ENCODE assay signal across 8 mouse cellular contexts in genomic region chr11:103267346-103268219, GRCm38 (mm10). TPM values are rescaled to one million over a fixed set of nuclear protein-coding genes. Genes with fewer than 3 reads are reported as not detected.
DNase-seq lines count a peak whose midpoint lies in the region; ATAC-seq and TF ChIP-seq lines count a peak whose summit lies in the region.

Gene Map3k14, minus strand, starts transcription at chr11:103267472.

- H3K9me3 ChIP-seq in embryonic facial prominence, embryonic 13.5 days: no peaks in the 10 kb centered on the region
- no peaks in the 10 kb centered on the region for H3K9me3 ChIP-seq in limb, embryonic 12.5 days
- no peaks in the 10 kb centered on the region for H3K9me3 ChIP-seq in midbrain, embryonic 15.5 days

- no peaks in the 10 kb centered on the region for H3K36me3 ChIP-seq in embryonic facial prominence, embryonic 13.5 days
- no peaks in the 10 kb centered on the region for H3K36me3 ChIP-seq in kidney, adult 2 months (ENCODE audit: control insufficient read depth, insufficient read depth, low read length)
- no peaks in the 10 kb centered on the region for H3K36me3 ChIP-seq in limb, embryonic 12.5 days
- H3K36me3 ChIP-seq in midbrain, embryonic 15.5 days (replicated peaks): no peaks in the 10 kb centered on the region
- H3K36me3 ChIP-seq in spleen, adult 2 months (ENCODE audit: control insufficient read depth, insufficient read depth, low read length): no peaks in the 10 kb centered on the region

- WGBS in embryonic facial prominence, embryonic 13.5 days: under 1% methylated on average over 55 of the region's 55 CpGs
- WGBS in kidney, adult 2 months: 1% methylated on average over 49 of the region's 55 CpGs
- 1% methylated on average over 55 of the region's 55 CpGs for WGBS in limb, embryonic 12.5 days
- WGBS in midbrain, embryonic 15.5 days: under 1% methylated on average over 55 of the region's 55 CpGs
- WGBS in spleen, adult 2 months: 2% methylated on average over 55 of the region's 55 CpGs

- peak within 1 kb of the TSS; percentile 95 for H3K27ac ChIP-seq in embryonic facial prominence, embryonic 13.5 days
- peak within 1 kb of the TSS; percentile 76 for H3K27ac ChIP-seq in kidney, adult 2 months (ENCODE audit: insufficient read depth, low read depth, low read length)
- peak within 1 kb of the TSS; percentile 83 for H3K27ac ChIP-seq in limb, embryonic 12.5 days
- H3K27ac ChIP-seq in midbrain, embryonic 15.5 days: peak within 1 kb of the TSS; percentile 88
- H3K27ac ChIP-seq in spleen, adult 2 months (ENCODE audit: insufficient read depth, low read length): peak within 1 kb of the TSS; percentile 81

- H3K27me3 ChIP-seq in embryonic facial prominence, embryonic 13.5 days: no peaks in the 10 kb centered on the region
- H3K27me3 ChIP-seq in kidney, adult 2 months (replicated peaks; ENCODE audit: control insufficient read depth, insufficient read depth, low read length): no peaks in the 10 kb centered on the region
- H3K27me3 ChIP-seq in limb, embryonic 12.5 days: no peaks in the 10 kb centered on the region
- H3K27me3 ChIP-seq in midbrain, embryonic 15.5 days (replicated peaks): no peaks in the 10 kb centered on the region
- H3K27me3 ChIP-seq in spleen, adult 2 months (ENCODE audit: control insufficient read depth, insufficient read depth, low read length): no peaks in the 10 kb centered on the region

- peak within 1 kb of the TSS; percentile 75 for H3K4me3 ChIP-seq in embryonic facial prominence, embryonic 13.5 days
- peak within 1 kb of the TSS; percentile 76 for H3K4me3 ChIP-seq in kidney, adult 2 months (ENCODE audit: insufficient read depth, low read depth, low read length)
- peak within 1 kb of the TSS; percentile 65 for H3K4me3 ChIP-seq in limb, embryonic 12.5 days (replicated peaks)
- peak within 1 kb of the TSS; percentile 58 for H3K4me3 ChIP-seq in midbrain, embryonic 15.5 days
- peak within 1 kb of the TSS; percentile 81 for H3K4me3 ChIP-seq in spleen, adult 2 months (ENCODE audit: extremely low read depth, insufficient read depth, insufficient read length)

- ATAC-seq in embryonic facial prominence, embryonic 13.5 days (ENCODE audit: insufficient number of reproducible peaks, insufficient read depth, low FRiP score, low TSS enrichment, low read depth): peak; percentile 99
- ATAC-seq in limb, embryonic 12.5 days (ENCODE audit: insufficient number of reproducible peaks, insufficient read depth, low FRiP score, low TSS enrichment, low read depth): peak; percentile 99
- ATAC-seq in midbrain, embryonic 15.5 days (replicated peaks): peak; percentile 99

- H3K4me1 ChIP-seq in embryonic facial prominence, embryonic 13.5 days: peaks cover 61% of the 10 kb centered on the region
- H3K4me1 ChIP-seq in kidney, adult 2 months (ENCODE audit: control insufficient read depth, insufficient read depth, low read length): peaks cover 26% of the 10 kb centered on the region; the same call in 1 of the 2 replicates
- peaks cover 34% of the 10 kb centered on the region for H3K4me1 ChIP-seq in limb, embryonic 12.5 days (replicated peaks)
- peaks cover 52% of the 10 kb centered on the region for H3K4me1 ChIP-seq in midbrain, embryonic 15.5 days
- peaks cover 9% of the 10 kb centered on the region; the same call in 1 of the 2 replicates for H3K4me1 ChIP-seq in spleen, adult 2 months (ENCODE audit: control insufficient read depth, insufficient read depth, insufficient read length)

- H3K9ac ChIP-seq in embryonic facial prominence, embryonic 13.5 days: peak within 1 kb of the TSS; percentile 82
- H3K9ac ChIP-seq in limb, embryonic 12.5 days (replicated peaks): peak within 1 kb of the TSS; percentile 75
- peak within 1 kb of the TSS; percentile 74 for H3K9ac ChIP-seq in midbrain, embryonic 15.5 days

- no peak for TF ChIP-seq CTCF in kidney, adult 2 months (conservative IDR thresholded peaks at IDR 0.05; ENCODE audit: insufficient read depth, insufficient read length, low read depth, low read length)
- TF ChIP-seq CTCF in spleen, adult 2 months (IDR thresholded peaks at IDR 0.05; ENCODE audit: extremely low read depth, insufficient read depth, insufficient read length, insufficient replicate concordance): no peak

- H3K4me2 ChIP-seq in embryonic facial prominence, embryonic 13.5 days: peak within 1 kb of the TSS; percentile 82
- H3K4me2 ChIP-seq in limb, embryonic 12.5 days: peak within 1 kb of the TSS; percentile 88
- peak within 1 kb of the TSS; percentile 72 for H3K4me2 ChIP-seq in midbrain, embryonic 15.5 days

- peak; percentile 100 for DNase-seq in 3134 (ENCODE audit: extremely low read depth, insufficient read length, low spot score)
- DNase-seq in adrenal gland, postnatal 36 days: peak; percentile 100
- DNase-seq in heart, adult 18-20 months: peak; percentile 100
- peak; percentile 100 for DNase-seq in kidney, adult 2 months
- DNase-seq in spleen, adult 2 months (ENCODE audit: low read depth in 1 of 2, low spot score in 2 of 2): peak; percentile 97 to 100

- TF ChIP-seq POLR2A in kidney, adult 2 months (IDR thresholded peaks at IDR 0.05; ENCODE audit: low read depth, low read length): peak; percentile 84
- peak; percentile 96; the same call in 1 of the 2 replicates for TF ChIP-seq POLR2A in spleen, adult 2 months (IDR thresholded peaks at IDR 0.05; ENCODE audit: low read depth, low read length)

RNA-seq across cellular contexts. Expression of gene Map3k14, which starts in this region (rescaled TPM):
- 1 to 10 TPM; 4.7 to 7.7 TPM for total RNA-seq in adrenal gland, postnatal 36 days (2021)
- polyA plus RNA-seq in embryonic facial prominence, embryonic 13.5 days (2015; fragmentation: Nextera tagmentation; extraction: Ambion mirVana): 4.4 and 5.5 TPM in 2 replicates
- total RNA-seq in heart, adult 18-20 months (2021): 1 to 10 TPM; 2.5 to 3.0 TPM
- polyA plus RNA-seq in kidney, adult 2 months (2012; rRNA removed): 8.0 and 8.6 TPM in 2 replicates
- 4.2 and 4.7 TPM in 2 replicates for polyA plus RNA-seq in limb, embryonic 12.5 days (2016; fragmentation: Nextera tagmentation; extraction: Ambion mirVana)
- 3.9 and 5.0 TPM in 2 replicates for polyA plus RNA-seq in midbrain, embryonic 15.5 days (2015; fragmentation: Nextera tagmentation; extraction: Ambion mirVana)
- 49.6 and 57.7 TPM in 2 replicates for polyA plus RNA-seq in spleen, adult 2 months (2012; rRNA removed)

Comparison
In these comparisons a context has a peak if more than half of its experiments do, and no peak if none do; other contexts are left out.
1. Peak in every context shown above with its lines: DNase-seq, ATAC-seq, H3K4me3 ChIP-seq and H3K27ac ChIP-seq.